Mouse (Mus musculus) liver, embryonic 14.5 days (tissue): ENCODE data around the gene Wdr75. TPM values are rescaled to one million over a fixed set of nuclear protein-coding genes. Genes with fewer than 3 reads are reported as not detected.

Experiments
- ATAC-seq: fragments of 200-750 bp; cut with Nextera tagmentation; 2 replicates; pipeline ENCODE4 v1.8.0; 2017; ENCODE audit warnings: moderate number of reproducible peaks, mild to moderate bottlenecking, moderate library complexity; ENCODE audit not compliant: insufficient read depth
- DNase-seq, 3 experiments: peaks; one replicate each; pipeline ENCODE4 v3.0.0-alpha.2; 2012 to 2013; ENCODE audit warnings: low read depth in 3 of 3, low spot score in 3 of 3
- H3K27ac ChIP-seq: fragments of 300-500 bp; sonication (generic); 2 replicates; pipeline ENCODE4 v1.5.1; 2014; ENCODE audit warnings: moderate library complexity, mild to moderate bottlenecking, control low read depth, inconsistent platforms
- H3K27me3 ChIP-seq: fragments of 300-500 bp; sonication (generic); 2 replicates; pipeline ENCODE4 v1.6.1; 2014; ENCODE audit warnings: mild to moderate bottlenecking, low read length, moderate library complexity; ENCODE audit not compliant: control insufficient read depth, insufficient read depth
- H3K36me3 ChIP-seq: fragments of 300-500 bp; sonication (generic); replicated peaks from 2 replicates; pipeline ENCODE4 v1.6.1; 2014; ENCODE audit warnings: low read depth; ENCODE audit not compliant: control insufficient read depth, insufficient read depth
- H3K4me1 ChIP-seq, 2 experiments: fragments of 200-500 bp in 1 of 2; fragments of 300-500 bp in 1 of 2; sonication (generic) in 1 of 2; replicated peaks; 2 replicates each; pipeline ENCODE4 v1.6.1; 2012 to 2014; ENCODE audit warnings: antibody characterized with exemption in 1 of 2, inconsistent platforms in 1 of 2, low read length in 1 of 2; ENCODE audit not compliant: control insufficient read depth in 2 of 2, insufficient read depth in 2 of 2
- H3K4me2 ChIP-seq: fragments of 300-500 bp; sonication (generic); 2 replicates; pipeline ENCODE4 v1.6.1; 2014; ENCODE audit warnings: low read depth, mild to moderate bottlenecking, control low read depth, moderate library complexity
- H3K4me3 ChIP-seq, 2 experiments: fragments of 200-500 bp in 1 of 2; fragments of 300-500 bp in 1 of 2; sonication (generic) in 1 of 2; 2 replicates each; pipeline ENCODE4 v1.5.1; 2012 to 2014; ENCODE audit warnings: low read depth in 2 of 2, low read length in 2 of 2, mild to moderate bottlenecking in 2 of 2, control low read depth in 1 of 2, inconsistent platforms in 1 of 2, moderate library complexity in 1 of 2; ENCODE audit not compliant: insufficient read depth in 1 of 2
- H3K9ac ChIP-seq: fragments of 300-500 bp; sonication (generic); replicated peaks from 2 replicates; pipeline ENCODE4 v1.6.1; 2014; ENCODE audit warnings: mild to moderate bottlenecking, control low read depth, moderate library complexity
- H3K9me3 ChIP-seq: fragments of 300-500 bp; sonication (generic); 2 replicates; pipeline ENCODE4 v1.6.1; 2016; ENCODE audit warnings: low read length, mixed read lengths; ENCODE audit not compliant: control insufficient read depth
- CTCF ChIP-seq: IDR thresholded peaks from 2 replicates; pipeline ENCODE4 v1.5.1; 2016; ENCODE audit warnings: antibody characterized with exemption, low read depth, control low read depth
- EP300 ChIP-seq: IDR thresholded peaks from 2 replicates; pipeline ENCODE4 v1.6.1; 2016; ENCODE audit warnings: antibody characterized with exemption, low read depth
- WGBS: fragments of 180-500 bp; shearing (Covaris S2); extraction: QIAGEN DNeasy Blood & Tissue Kit; methylation state at CpG from one replicate; pipeline ENCODE4 v1.1.7; 2014; ENCODE audit not compliant: insufficient replicate concordance; 5-methylcytosine and 5-hydroxymethylcytosine counted together
- polyA plus RNA-seq, 2 experiments: library from polyadenylated mRNA; depleted of rRNA in 1 of 2; stranded (reverse) in 1 of 2; unstranded in 1 of 2; fragments of >200 nt; fragmentation: Nextera tagmentation in 1 of 2; extraction: Ambion mirVana in 1 of 2; gene quantifications; 2 replicates each; pipeline versions ENCODE4 v1.2.1 to v1.2.3; 2012 to 2014

The Wdr75 gene
- polyA plus RNA-seq, 2 experiments = 32.5 to 43.3 TPM

GRCm38 (mm10) chr1:45865316-45865715 is 70.3 kb downstream of the Wdr75 start:
- Histone ChIP-seq H3K4me2 (no peak overlapping the region), H3K9ac (no peak overlapping the region), H3K27ac (no peak overlapping the region), H3K36me3 (no peaks in the 10 kb centered on the region), H3K27me3 (no peaks in the 10 kb centered on the region), H3K4me1 (peaks cover 1 to 10% of the 10 kb centered on the region in 2 experiments; a peak in 3 of 4 replicates), H3K9me3 (no peaks in the 10 kb centered on the region; the same call in 1 of the 2 replicates), H3K4me3 (no peak overlapping the region)
- 26% methylated on average over 1 of the region's 1 CpGs for WGBS
- TF ChIP-seq CTCF (no peak), EP300 (no peak)
- no peak for ATAC-seq
- no peak for DNase-seq

GRCm38 (mm10) chr1:45865727-45866126 is 70.8 kb downstream of the Wdr75 start:
- WGBS = 16% methylated on average over 5 of the region's 5 CpGs
- Histone ChIP-seq H3K4me3 (no peak overlapping the region), H3K27ac (no peak overlapping the region), H3K4me1 (peaks cover 0 to 8% of the 10 kb centered on the region in 2 experiments; a peak in 2 of 4 replicates), H3K4me2 (no peak overlapping the region), H3K36me3 (no peaks in the 10 kb centered on the region), H3K9me3 (no peaks in the 10 kb centered on the region; the same call in 1 of the 2 replicates), H3K9ac (no peak overlapping the region), H3K27me3 (no peaks in the 10 kb centered on the region)
- ATAC-seq (0 out of 2 replicates have a peak, but pooled peaks have one; percentile 35), DNase-seq (no peak)
- TF ChIP-seq CTCF (no peak), EP300 (no peak)

- no peaks in the 10 kb centered on the region; the same call in 1 of the 2 replicates for H3K9me3 ChIP-seq
- H3K27me3 ChIP-seq = no peaks in the 10 kb centered on the region
- H3K4me3 ChIP-seq = no peak overlapping the region
- no peak for ATAC-seq
- no peak overlapping the region for H3K9ac ChIP-seq
- no peak for DNase-seq
- H3K27ac ChIP-seq = no peak overlapping the region
- no peaks in the 10 kb centered on the region for H3K36me3 ChIP-seq
- H3K4me2 ChIP-seq = no peak overlapping the region
- peaks cover 0 to 11% of the 10 kb centered on the region in 2 experiments; a peak in 2 of 4 replicates for H3K4me1 ChIP-seq
- WGBS = 41% methylated on average over 3 of the region's 3 CpGs
- TF ChIP-seq EP300 = no peak
- TF ChIP-seq CTCF = no peak
These were observed 71.5 kb downstream of the Wdr75 start for GRCm38 (mm10) chr1:45866288-45867018.

GRCm38 (mm10) chr1:45868050-45868449 is 73.1 kb downstream of the Wdr75 start:
- DNase-seq (no peak), ATAC-seq (no peak)
- no peak overlapping the region for H3K4me2 ChIP-seq
- no peaks in the 10 kb centered on the region for H3K36me3 ChIP-seq
- H3K27ac ChIP-seq = no peak overlapping the region
- H3K9ac ChIP-seq = no peak overlapping the region
- 49% methylated on average over 1 of the region's 1 CpGs for WGBS
- no peaks in the 10 kb centered on the region for H3K27me3 ChIP-seq
- peaks cover 0 to 19% of the 10 kb centered on the region in 2 experiments; a peak in 3 of 4 replicates for H3K4me1 ChIP-seq
- no peaks in the 10 kb centered on the region; the same call in 1 of the 2 replicates for H3K9me3 ChIP-seq
- no peak overlapping the region for H3K4me3 ChIP-seq
- TF ChIP-seq EP300 (no peak), CTCF (no peak)

GRCm38 (mm10) chr1:45868479-45869137 is 73.6 kb downstream of the Wdr75 start:
- H3K4me1 ChIP-seq = peaks cover 3 to 22% of the 10 kb centered on the region in 2 experiments
- TF ChIP-seq CTCF = no peak
- no peak for TF ChIP-seq EP300
- no peak overlapping the region for H3K9ac ChIP-seq
- DNase-seq = no peak
- no peak overlapping the region for H3K4me3 ChIP-seq
- H3K36me3 ChIP-seq = no peaks in the 10 kb centered on the region
- H3K27me3 ChIP-seq = no peaks in the 10 kb centered on the region
- no peak overlapping the region for H3K4me2 ChIP-seq
- no peak for ATAC-seq
- 40% methylated on average over 3 of the region's 3 CpGs for WGBS
- no peak overlapping the region for H3K27ac ChIP-seq
- H3K9me3 ChIP-seq = no peaks in the 10 kb centered on the region

Other genes starting within 250 kb of the Wdr75 start
- 0.25 TPM in 1 of 2 replicates, not detected in the other for gene Gm5269, start 95.1 kb downstream of the Wdr75 start, polyA plus RNA-seq (2012; rRNA removed)
- not detected in 2 replicates for gene Gm5269, start 95.1 kb downstream of the Wdr75 start, polyA plus RNA-seq (2014; fragmentation: Nextera tagmentation; extraction: Ambion mirVana)
- 37.3 and 43.8 TPM in 2 replicates for gene Slc40a1, start 131.4 kb downstream of the Wdr75 start, polyA plus RNA-seq (2012; rRNA removed)
- gene Slc40a1, start 131.4 kb downstream of the Wdr75 start, polyA plus RNA-seq (2014; fragmentation: Nextera tagmentation; extraction: Ambion mirVana) = 121 and 124 TPM in 2 replicates